Mouse (Mus musculus) ES-E14 (cell line): ENCODE measurements around the gene Tmem63c.

Source experiments
- MAFK ChIP-seq: IDR thresholded peaks from 2 replicates; pipeline ENCODE4 v1.6.1; 2014; ENCODE audit warnings: mild to moderate bottlenecking, low read depth, low read length, inconsistent platforms; ENCODE audit not compliant: insufficient read depth
- ZC3H11A ChIP-seq: IDR thresholded peaks from 2 replicates; pipeline ENCODE4 v1.6.1; 2012; ENCODE audit warnings: low read depth, mild to moderate bottlenecking, inconsistent platforms, low read length, borderline replicate concordance

- TF ChIP-seq ZC3H11A (no peak), MAFK (no peak)
Measured at GRCm38 (mm10) chr12:87132210-87132609, 111.1 kb downstream of the Tmem63c start.
